Mouse (Mus musculus) monocyte, adult 5-6 weeks (primary cell): ENCODE measurements around the gene Ksr1. TPM values are rescaled to one million over a fixed set of nuclear protein-coding genes. Genes with fewer than 3 reads are reported as not detected.

Experiments
- ATAC-seq: fragments of 153-309, 156-312 bp; replicated peaks from 2 replicates; pipeline ENCODE4 v1.8.0; 2017; ENCODE audit warnings: mild to moderate bottlenecking; ENCODE audit not compliant: low TSS enrichment, insufficient number of reproducible peaks, severe bottlenecking, poor library complexity, low FRiP score
- total RNA-seq: library from RNA; stranded (forward); fragments of 200-1000, 200-491, 200-594 nt; gene quantifications from 3 replicates; pipeline ENCODE4 v1.2.3, GENCODE M21; 2017

Gene Ksr1
- total RNA-seq, result 5.3 to 11.9 TPM (median 6.9 TPM) in 3 replicates

- ATAC-seq, result peak; percentile 91
Observed at GRCm38 (mm10) chr11:79146331-79146767, at the start of gene Ksr1. Ksr1 (minus strand) TSS chr11:79146407.

GRCm38 (mm10) chr11:79192176-79192575 is 46.0 kb upstream of the Ksr1 start:
- ATAC-seq, result peak; percentile 64; the same call in 1 of the 2 replicates

- no peak for ATAC-seq
Observed at GRCm38 (mm10) chr11:79191214-79191613, 45.0 kb upstream of the Ksr1 start.

GRCm38 (mm10) chr11:79190257-79190656 is 44.0 kb upstream of the Ksr1 start:
- no peak for ATAC-seq

- ATAC-seq, result no peak
Observed at GRCm38 (mm10) chr11:79188176-79188575, 42.0 kb upstream of the Ksr1 start.

GRCm38 (mm10) chr11:79187291-79187690 is 41.1 kb upstream of the Ksr1 start:
- no peak for ATAC-seq

GRCm38 (mm10) chr11:79185683-79186082 is 39.5 kb upstream of the Ksr1 start:
- no peak for ATAC-seq

- 0 out of 2 replicates have a peak, but pooled peaks have one; percentile 22 for ATAC-seq
Observed at GRCm38 (mm10) chr11:79184126-79184888, 38.1 kb upstream of the Ksr1 start.

- ATAC-seq, result no peak
Observed at GRCm38 (mm10) chr11:79183400-79183799, 37.2 kb upstream of the Ksr1 start.

- ATAC-seq, result no peak
Observed at GRCm38 (mm10) chr11:79182881-79183280, 36.7 kb upstream of the Ksr1 start.

GRCm38 (mm10) chr11:79181914-79182313 is 35.7 kb upstream of the Ksr1 start:
- ATAC-seq, result no peak

- no peak for ATAC-seq
Observed at GRCm38 (mm10) chr11:79176687-79177086, 30.5 kb upstream of the Ksr1 start.

- no peak for ATAC-seq
Observed at GRCm38 (mm10) chr11:79172054-79172453, 25.8 kb upstream of the Ksr1 start.

GRCm38 (mm10) chr11:79166582-79167300 is 20.5 kb upstream of the Ksr1 start:
- ATAC-seq, result no peak

GRCm38 (mm10) chr11:79161077-79161758 is 15.0 kb upstream of the Ksr1 start:
- peak; percentile 80 for ATAC-seq

- ATAC-seq, result no peak
Observed at GRCm38 (mm10) chr11:79160127-79160526, 13.9 kb upstream of the Ksr1 start.

- ATAC-seq, result no peak
Observed at GRCm38 (mm10) chr11:79157729-79158128, 11.5 kb upstream of the Ksr1 start.

GRCm38 (mm10) chr11:79155348-79155747 is 9.1 kb upstream of the Ksr1 start:
- no peak for ATAC-seq

GRCm38 (mm10) chr11:79152696-79153095 is 6.5 kb upstream of the Ksr1 start:
- peak; percentile 91 for ATAC-seq
